Mouse (Mus musculus): ENCODE data around the gene Alpl.

GRCm38 (mm10) chr4:137797038-137797437 is 854 bp upstream of the Alpl start:
- TF ChIP-seq POLR2A (IDR thresholded peaks at IDR 0.05; ENCODE audit: low read depth, low read length) (no peak), CTCF (IDR thresholded peaks at IDR 0.05; ENCODE audit: extremely low read depth, insufficient read depth, insufficient read length, insufficient replicate concordance) (no peak)

All from spleen, adult 2 months (tissue).